Mouse (Mus musculus): Measurements from ENCODE around the gene Kcns3. TPM values are rescaled to one million over a fixed set of nuclear protein-coding genes. Genes with fewer than 3 reads are reported as not detected.

Gene Kcns3
- polyA plus RNA-seq, 1 experiment = not detected

- H3ac ChIP-seq (ENCODE audit: control insufficient read depth, insufficient read length) = no peak overlapping the region
- H3K36me3 ChIP-seq (ENCODE audit: control insufficient read depth, insufficient read depth) = no peaks in the 10 kb centered on the region
- H3K27me3 ChIP-seq (ENCODE audit: control insufficient read depth, insufficient read depth, insufficient read length) = no peaks in the 10 kb centered on the region
- no peak overlapping the region for H3K4me2 ChIP-seq (ENCODE audit: low read depth)
- TF ChIP-seq POLR2A (IDR thresholded peaks at IDR 0.05; ENCODE audit: insufficient read length, low read depth) (no peak), POLR2AphosphoS2 (IDR thresholded peaks at IDR 0.05; ENCODE audit: insufficient read length, low read depth) (no peak), MYOD1 (IDR thresholded peaks at IDR 0.05; ENCODE audit: control insufficient read depth in 1 of 3, insufficient read length in 2 of 3, low read depth in 2 of 3) (no peak), TCF3 (IDR thresholded peaks at IDR 0.05; ENCODE audit: insufficient read length, low read depth) (no peak), TCF12 (IDR thresholded peaks at IDR 0.05; ENCODE audit: insufficient read depth, poor library complexity, severe bottlenecking) (no peak), E2F4 (IDR thresholded peaks at IDR 0.05; ENCODE audit: insufficient read depth) (no peak), SRF (IDR thresholded peaks at IDR 0.05; ENCODE audit: control insufficient read depth, insufficient read length, low read depth) (no peak)
- H3K79me2 ChIP-seq (ENCODE audit: control insufficient read depth, insufficient read depth) = no peaks in the 10 kb centered on the region
- no peak overlapping the region for H3K4me3 ChIP-seq
Observed at GRCm38 (mm10) chr12:11101565-11101964, 49.3 kb downstream of the Kcns3 start.

- no peak overlapping the region for H3ac ChIP-seq (ENCODE audit: control insufficient read depth, insufficient read length)
- H3K79me2 ChIP-seq (ENCODE audit: control insufficient read depth, insufficient read depth) = no peaks in the 10 kb centered on the region
- TF ChIP-seq CEBPB (IDR thresholded peaks at IDR 0.05; ENCODE audit: insufficient read depth, poor library complexity, severe bottlenecking) = no peak
- TF ChIP-seq SRF (IDR thresholded peaks at IDR 0.05; ENCODE audit: control insufficient read depth, insufficient read length, low read depth) = no peak
- TF ChIP-seq POLR2A (IDR thresholded peaks at IDR 0.05; ENCODE audit: insufficient read length, low read depth) = no peak
- TF ChIP-seq TCF12 (IDR thresholded peaks at IDR 0.05; ENCODE audit: insufficient read depth, poor library complexity, severe bottlenecking) = no peak
- TF ChIP-seq MAX (IDR thresholded peaks at IDR 0.05; ENCODE audit: low read depth) = no peak
- TF ChIP-seq USF1 (IDR thresholded peaks at IDR 0.05; ENCODE audit: low read depth) = no peak
- no peak for TF ChIP-seq TCF3 (IDR thresholded peaks at IDR 0.05; ENCODE audit: insufficient read length, low read depth)
- TF ChIP-seq E2F4 (IDR thresholded peaks at IDR 0.05; ENCODE audit: insufficient read depth) = no peak
- TF ChIP-seq POLR2AphosphoS2 (IDR thresholded peaks at IDR 0.05; ENCODE audit: insufficient read length, low read depth) = no peak
- TF ChIP-seq MYOG (IDR thresholded peaks at IDR 0.05; ENCODE audit: control insufficient read depth in 1 of 3, insufficient read depth in 1 of 3, insufficient read length in 2 of 3, low read depth in 2 of 3) = no peak
- TF ChIP-seq MYOD1 (IDR thresholded peaks at IDR 0.05; ENCODE audit: control insufficient read depth in 1 of 3, insufficient read length in 2 of 3, low read depth in 2 of 3) = no peak
- no peak for TF ChIP-seq REST (IDR thresholded peaks at IDR 0.05; ENCODE audit: insufficient read depth, insufficient read length)
- no peak overlapping the region for H3K4me3 ChIP-seq
- no peak overlapping the region for H3K4me2 ChIP-seq (ENCODE audit: low read depth)
- no peaks in the 10 kb centered on the region for H3K36me3 ChIP-seq (ENCODE audit: control insufficient read depth, insufficient read depth)
- no peaks in the 10 kb centered on the region for H3K27me3 ChIP-seq (ENCODE audit: control insufficient read depth, insufficient read depth, insufficient read length)
Observed at GRCm38 (mm10) chr12:11088626-11089372, 62.1 kb downstream of the Kcns3 start.

- Histone ChIP-seq H3K36me3 (ENCODE audit: control insufficient read depth, insufficient read depth) (no peaks in the 10 kb centered on the region), H3ac (ENCODE audit: control insufficient read depth, insufficient read length) (no peak overlapping the region), H3K4me3 (no peak overlapping the region), H3K79me2 (ENCODE audit: control insufficient read depth, insufficient read depth) (no peaks in the 10 kb centered on the region), H3K4me2 (ENCODE audit: low read depth) (no peak overlapping the region), H3K27me3 (ENCODE audit: control insufficient read depth, insufficient read depth, insufficient read length) (no peaks in the 10 kb centered on the region)
- no peak for TF ChIP-seq POLR2A (IDR thresholded peaks at IDR 0.05; ENCODE audit: insufficient read length, low read depth)
- TF ChIP-seq MYOD1 (IDR thresholded peaks at IDR 0.05; ENCODE audit: control insufficient read depth in 1 of 3, insufficient read length in 2 of 3, low read depth in 2 of 3) = no peak
- TF ChIP-seq E2F4 (IDR thresholded peaks at IDR 0.05; ENCODE audit: insufficient read depth) = no peak
- TF ChIP-seq MAX (IDR thresholded peaks at IDR 0.05; ENCODE audit: low read depth) = no peak
- no peak for TF ChIP-seq USF1 (IDR thresholded peaks at IDR 0.05; ENCODE audit: low read depth)
- TF ChIP-seq SRF (IDR thresholded peaks at IDR 0.05; ENCODE audit: control insufficient read depth, insufficient read length, low read depth) = no peak
- no peak for TF ChIP-seq CEBPB (IDR thresholded peaks at IDR 0.05; ENCODE audit: insufficient read depth, poor library complexity, severe bottlenecking)
- no peak for TF ChIP-seq TCF12 (IDR thresholded peaks at IDR 0.05; ENCODE audit: insufficient read depth, poor library complexity, severe bottlenecking)
- TF ChIP-seq POLR2AphosphoS2 (IDR thresholded peaks at IDR 0.05; ENCODE audit: insufficient read length, low read depth) = no peak
- no peak for TF ChIP-seq TCF3 (IDR thresholded peaks at IDR 0.05; ENCODE audit: insufficient read length, low read depth)
- no peak for TF ChIP-seq REST (IDR thresholded peaks at IDR 0.05; ENCODE audit: insufficient read depth, insufficient read length)
- TF ChIP-seq MYOG (IDR thresholded peaks at IDR 0.05; ENCODE audit: control insufficient read depth in 1 of 3, insufficient read depth in 1 of 3, insufficient read length in 2 of 3, low read depth in 2 of 3) = no peak
Observed at GRCm38 (mm10) chr12:11086866-11087265, 64.0 kb downstream of the Kcns3 start.

GRCm38 (mm10) chr12:11071079-11071478 is 79.8 kb downstream of the Kcns3 start:
- TF ChIP-seq CEBPB (IDR thresholded peaks at IDR 0.05; ENCODE audit: insufficient read depth, poor library complexity, severe bottlenecking) (no peak), MYOG (IDR thresholded peaks at IDR 0.05; ENCODE audit: control insufficient read depth in 1 of 3, insufficient read depth in 1 of 3, insufficient read length in 2 of 3, low read depth in 2 of 3) (no peak), POLR2A (IDR thresholded peaks at IDR 0.05; ENCODE audit: insufficient read length, low read depth) (no peak), MYOD1 (IDR thresholded peaks at IDR 0.05; ENCODE audit: control insufficient read depth in 1 of 3, insufficient read length in 2 of 3, low read depth in 2 of 3) (no peak), MAX (IDR thresholded peaks at IDR 0.05; ENCODE audit: low read depth) (no peak), TCF3 (IDR thresholded peaks at IDR 0.05; ENCODE audit: insufficient read length, low read depth) (no peak), REST (IDR thresholded peaks at IDR 0.05; ENCODE audit: insufficient read depth, insufficient read length) (no peak), E2F4 (IDR thresholded peaks at IDR 0.05; ENCODE audit: insufficient read depth) (no peak), TCF12 (IDR thresholded peaks at IDR 0.05; ENCODE audit: insufficient read depth, poor library complexity, severe bottlenecking) (no peak), SRF (IDR thresholded peaks at IDR 0.05; ENCODE audit: control insufficient read depth, insufficient read length, low read depth) (no peak), POLR2AphosphoS2 (IDR thresholded peaks at IDR 0.05; ENCODE audit: insufficient read length, low read depth) (no peak), USF1 (IDR thresholded peaks at IDR 0.05; ENCODE audit: low read depth) (no peak)

More at GRCm38 (mm10) chr12:11071079-11071478, 79.8 kb downstream of the Kcns3 start:
- Histone ChIP-seq H3ac (ENCODE audit: control insufficient read depth, insufficient read length) (no peak overlapping the region), H3K27me3 (ENCODE audit: control insufficient read depth, insufficient read depth, insufficient read length) (no peaks in the 10 kb centered on the region), H3K4me2 (ENCODE audit: low read depth) (no peak overlapping the region), H3K4me3 (no peak overlapping the region), H3K79me2 (ENCODE audit: control insufficient read depth, insufficient read depth) (no peaks in the 10 kb centered on the region), H3K36me3 (ENCODE audit: control insufficient read depth, insufficient read depth) (no peaks in the 10 kb centered on the region)

Measured in myocyte (in vitro differentiated cells).